Mouse (Mus musculus) myocyte (in vitro differentiated cells): Measurements from ENCODE around the gene Olfr1120. TPM values are rescaled to one million over a fixed set of nuclear protein-coding genes. Genes with fewer than 3 reads are reported as not detected.
"Not testable (repeated sequence)": the region's sequence is repeated elsewhere in the genome, so short reads cannot be mapped to it uniquely, and the experiment has no call there.

Source experiments
- H3K27me3 ChIP-seq: one replicate; pipeline ENCODE4 v1.6.1; 2011; ENCODE audit not compliant: control insufficient read depth, insufficient read depth, insufficient read length
- H3K36me3 ChIP-seq: one replicate; pipeline ENCODE4 v1.6.1; 2011; ENCODE audit not compliant: control insufficient read depth, insufficient read depth
- H3K4me2 ChIP-seq: one replicate; pipeline ENCODE4 v1.6.1; 2011; ENCODE audit warnings: low read depth, control low read depth
- H3K4me3 ChIP-seq: one replicate; pipeline ENCODE4 v1.5.1; 2011; ENCODE audit warnings: mild to moderate bottlenecking, control low read depth, moderate library complexity
- H3K79me2 ChIP-seq: one replicate; pipeline ENCODE4 v1.6.1; 2011; ENCODE audit not compliant: control insufficient read depth, insufficient read depth
- H3ac ChIP-seq: one replicate; pipeline ENCODE4 v1.6.1; 2011; ENCODE audit not compliant: control insufficient read depth, insufficient read length
- CEBPB ChIP-seq: IDR thresholded peaks from 2 replicates; pipeline ENCODE4 v1.6.1; 2011; ENCODE audit warnings: mild to moderate bottlenecking, moderate library complexity; ENCODE audit not compliant: poor library complexity, insufficient read depth, severe bottlenecking
- E2F4 ChIP-seq: IDR thresholded peaks from one replicate; pipeline ENCODE4 v1.6.1; 2011; ENCODE audit warnings: mild to moderate bottlenecking, control low read depth, moderate library complexity; ENCODE audit not compliant: insufficient read depth
- MAX ChIP-seq: IDR thresholded peaks from one replicate; pipeline ENCODE4 v1.6.1; 2011; ENCODE audit warnings: low read depth, mild to moderate bottlenecking, control low read depth
- MYOD1 ChIP-seq, 3 experiments: IDR thresholded peaks; one replicate each; pipeline ENCODE4 v1.6.1; 2011; ENCODE audit warnings: control low read depth in 2 of 3, low read depth in 2 of 3, mild to moderate bottlenecking in 2 of 3, moderate library complexity in 1 of 3; ENCODE audit not compliant: insufficient read length in 2 of 3, control insufficient read depth in 1 of 3
- MYOG ChIP-seq, 3 experiments: IDR thresholded peaks; one replicate each; pipeline ENCODE4 v1.6.1; 2011; ENCODE audit warnings: control low read depth in 2 of 3, low read depth in 2 of 3, mild to moderate bottlenecking in 2 of 3; ENCODE audit not compliant: insufficient read length in 2 of 3, control insufficient read depth in 1 of 3, insufficient read depth in 1 of 3
- POLR2A ChIP-seq: IDR thresholded peaks from one replicate; pipeline ENCODE4 v1.6.1; 2011; ENCODE audit warnings: low read depth, mild to moderate bottlenecking, control low read depth, moderate library complexity; ENCODE audit not compliant: insufficient read length
- POLR2AphosphoS2 ChIP-seq: IDR thresholded peaks from one replicate; pipeline ENCODE4 v1.6.1; 2011; ENCODE audit warnings: low read depth, control low read depth; ENCODE audit not compliant: insufficient read length
- REST ChIP-seq: IDR thresholded peaks from one replicate; pipeline ENCODE4 v1.6.1; 2011; ENCODE audit warnings: mild to moderate bottlenecking, control low read depth, moderate library complexity; ENCODE audit not compliant: insufficient read depth, insufficient read length
- SRF ChIP-seq: IDR thresholded peaks from one replicate; pipeline ENCODE4 v1.6.1; 2011; ENCODE audit warnings: low read depth; ENCODE audit not compliant: control insufficient read depth, insufficient read length
- TCF12 ChIP-seq: IDR thresholded peaks from one replicate; pipeline ENCODE4 v1.6.1; 2011; ENCODE audit warnings: mild to moderate bottlenecking, control low read depth; ENCODE audit not compliant: poor library complexity, insufficient read depth, severe bottlenecking
- TCF3 ChIP-seq: IDR thresholded peaks from one replicate; pipeline ENCODE4 v1.6.1; 2011; ENCODE audit warnings: low read depth, control low read depth; ENCODE audit not compliant: insufficient read length
- USF1 ChIP-seq: IDR thresholded peaks from one replicate; pipeline ENCODE4 v1.6.1; 2011; ENCODE audit warnings: low read depth, mild to moderate bottlenecking, control low read depth, moderate library complexity
- polyA plus RNA-seq: library from polyadenylated mRNA; unstranded; fragments of >200 nt; fragmentation: generic; extraction: Trizol; gene quantifications from one replicate; pipeline ENCODE4 v1.2.1, GENCODE M21; 2012; ENCODE audit warnings: missing spikeins

The Olfr1120 gene
- polyA plus RNA-seq, result not detected

DNA sequence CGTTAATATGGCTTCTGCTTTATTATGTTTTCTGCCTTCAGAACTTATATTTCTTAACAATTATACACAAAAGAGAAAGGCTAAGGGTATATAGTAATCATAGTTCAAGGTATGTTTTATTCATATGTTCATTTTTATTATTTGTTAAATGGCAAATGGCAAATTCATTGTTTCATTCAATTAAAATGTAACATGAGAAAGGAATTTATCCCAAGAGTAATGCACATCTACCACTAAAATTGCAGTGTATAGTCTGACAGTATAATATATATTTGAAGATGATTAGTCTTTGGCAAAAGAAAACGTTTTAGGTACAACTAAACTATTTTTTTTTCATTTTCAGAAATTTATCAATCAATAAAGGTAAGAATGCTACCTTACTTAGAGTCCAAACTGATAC, at the start of gene Olfr1120:
Olfr1120 (plus strand) TSS at position 301 of the 400 bp plus-strand sequence.
- H3K4me2 ChIP-seq, result no peak within 1 kb of the TSS
- TF ChIP-seq REST, result no peak
- no peak for TF ChIP-seq MAX
- TF ChIP-seq MYOD1 (IDR thresholded peaks at IDR 0.05; ENCODE audit: control insufficient read depth in 1 of 3, insufficient read length in 2 of 3, low read depth in 2 of 3), result no peak
- no peak for TF ChIP-seq USF1
- TF ChIP-seq E2F4, result no peak
- H3ac ChIP-seq, result no peak within 1 kb of the TSS
- no peaks in the 10 kb centered on the region for H3K79me2 ChIP-seq
- H3K36me3 ChIP-seq, result no peaks in the 10 kb centered on the region
- H3K4me3 ChIP-seq, result no peak within 1 kb of the TSS
- H3K27me3 ChIP-seq, result no peaks in the 10 kb centered on the region

- no peaks in the 10 kb centered on the region for H3K27me3 ChIP-seq
- H3ac ChIP-seq, result no peak within 1 kb of the TSS
- no peak for TF ChIP-seq MAX
- TF ChIP-seq E2F4, result no peak
- TF ChIP-seq CEBPB, result no peak
- no peak for TF ChIP-seq POLR2A
- TF ChIP-seq TCF3, result no peak
- no peak for TF ChIP-seq TCF12
- no peak for TF ChIP-seq POLR2AphosphoS2
- no peak for TF ChIP-seq REST
- no peak for TF ChIP-seq MYOG (IDR thresholded peaks at IDR 0.05; ENCODE audit: control insufficient read depth in 1 of 3, insufficient read depth in 1 of 3, insufficient read length in 2 of 3, low read depth in 2 of 3)
- no peak for TF ChIP-seq USF1
- TF ChIP-seq MYOD1 (IDR thresholded peaks at IDR 0.05; ENCODE audit: control insufficient read depth in 1 of 3, insufficient read length in 2 of 3, low read depth in 2 of 3), result no peak
- TF ChIP-seq SRF, result no peak
- no peak within 1 kb of the TSS for H3K4me3 ChIP-seq
- no peaks in the 10 kb centered on the region for H3K36me3 ChIP-seq
- H3K79me2 ChIP-seq, result no peaks in the 10 kb centered on the region
- no peak within 1 kb of the TSS for H3K4me2 ChIP-seq
Measured at GRCm38 (mm10) chr2:87307281-87307680, 47.3 kb upstream of the Olfr1120 start, which contains the start of gene Olfr1118. Gene Olfr1118 (plus strand): TSS chr2:87307581.

GRCm38 (mm10) chr2:87360121-87360520, 5.5 kb downstream of the Olfr1120 start:
- not testable (repeated sequence) for H3K79me2 ChIP-seq, H3K36me3 ChIP-seq, H3K27me3 ChIP-seq, H3K4me3 ChIP-seq, H3K4me2 ChIP-seq, H3ac ChIP-seq

- no peak within 1 kb of the TSS for H3K4me3 ChIP-seq
- H3ac ChIP-seq, result no peak within 1 kb of the TSS
- no peaks in the 10 kb centered on the region for H3K27me3 ChIP-seq
- TF ChIP-seq USF1, result no peak
- no peak for TF ChIP-seq E2F4
- TF ChIP-seq TCF3, result no peak
- no peak for TF ChIP-seq POLR2A
- TF ChIP-seq MAX, result no peak
- no peak for TF ChIP-seq MYOG (IDR thresholded peaks at IDR 0.05; ENCODE audit: control insufficient read depth in 1 of 3, insufficient read depth in 1 of 3, insufficient read length in 2 of 3, low read depth in 2 of 3)
- TF ChIP-seq CEBPB, result no peak
- no peak within 1 kb of the TSS for H3K4me2 ChIP-seq
- no peaks in the 10 kb centered on the region for H3K79me2 ChIP-seq
- H3K36me3 ChIP-seq, result no peaks in the 10 kb centered on the region
Measured at GRCm38 (mm10) chr2:87369595-87369994, 15.0 kb downstream of the Olfr1120 start, which contains the start of gene Olfr1121. Gene Olfr1121 (plus strand): TSS chr2:87369895.

- Histone ChIP-seq H3K36me3 (no peaks in the 10 kb centered on the region), H3K4me3 (no peak overlapping the region), H3K79me2 (no peaks in the 10 kb centered on the region), H3ac (no peak overlapping the region), H3K27me3 (no peaks in the 10 kb centered on the region), H3K4me2 (no peak overlapping the region)
- TF ChIP-seq POLR2A (no peak), MYOG (IDR thresholded peaks at IDR 0.05; ENCODE audit: control insufficient read depth in 1 of 3, insufficient read depth in 1 of 3, insufficient read length in 2 of 3, low read depth in 2 of 3) (no peak), TCF3 (no peak), USF1 (no peak), TCF12 (no peak), CEBPB (no peak), MYOD1 (IDR thresholded peaks at IDR 0.05; ENCODE audit: control insufficient read depth in 1 of 3, insufficient read length in 2 of 3, low read depth in 2 of 3) (no peak), E2F4 (no peak), POLR2AphosphoS2 (no peak), REST (no peak), MAX (no peak), SRF (no peak)
Measured at GRCm38 (mm10) chr2:87371726-87372125, 17.1 kb downstream of the Olfr1120 start.
